ENCODE assay signal across 30 mouse cellular contexts in the genomic region with DNA sequence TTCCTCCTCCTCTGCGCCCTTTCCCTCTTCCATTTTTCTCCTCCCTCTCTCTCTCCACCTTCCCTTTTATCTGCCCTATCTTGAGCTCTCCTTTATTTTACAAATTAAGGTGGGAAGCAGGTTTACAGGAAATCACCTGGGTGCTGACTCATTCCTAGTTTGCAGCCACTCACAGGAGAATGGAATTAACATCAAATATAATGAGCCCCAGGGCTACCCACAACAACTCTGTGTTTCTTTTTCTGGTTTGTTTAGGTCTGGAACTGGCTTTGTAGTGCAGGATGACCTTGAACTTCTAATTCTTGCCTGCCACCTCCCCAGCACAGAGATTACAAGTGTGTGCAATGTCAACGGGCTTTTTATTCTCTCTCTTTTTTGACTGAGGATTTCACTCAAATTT. TPM values are rescaled to one million over a fixed set of nuclear protein-coding genes. Genes with fewer than 3 reads are reported as not detected.
"Had no signal": no experiment of that assay in that cellular context is flagged by ENCODE, and none has a peak within 500 bp of the region (broad histone marks: within the 10 kb centered on the region; RNA-seq: fewer than 3 reads in every experiment).

No protein-coding gene starts in this region.

- H3K27me3 ChIP-seq: heart, embryonic 13.5 days; heart, embryonic 15.5 days; hindbrain, embryonic 13.5 days; hindbrain, embryonic 15.5 days; kidney, embryonic 15.5 days; limb, embryonic 13.5 days; limb, embryonic 15.5 days; liver, embryonic 12.5 days had no signal

- DNase-seq: gastrocnemius, adult 2 months; gastrocnemius, postnatal 14 days; gastrocnemius, postnatal 36 days; heart, adult 11 months; heart, adult 2 months; heart, postnatal 14 days; heart, postnatal 36 days; kidney, adult 11 months; kidney, adult 2 months; kidney, adult 9 months; kidney, postnatal 14 days; kidney, postnatal 36 days; layer of hippocampus, adult 9-11 months; layer of hippocampus, postnatal 36 days; left cerebral cortex, postnatal 4 days had no signal

- H3K27ac ChIP-seq: gastrocnemius, adult 2 months; heart, adult 2 months; heart, embryonic 13.5 days; heart, embryonic 15.5 days; hindbrain, embryonic 13.5 days; hindbrain, embryonic 15.5 days; hindbrain, postnatal 0 days; kidney, embryonic 15.5 days; kidney, postnatal 0 days; limb, embryonic 13.5 days; limb, embryonic 15.5 days; liver, embryonic 12.5 days; liver, embryonic 14.5 days had no signal

- H3K4me3 ChIP-seq: gastrocnemius, adult 2 months; heart, adult 2 months; heart, embryonic 13.5 days; heart, embryonic 15.5 days; hindbrain, embryonic 13.5 days; hindbrain, embryonic 15.5 days; kidney, embryonic 15.5 days; limb, embryonic 13.5 days; limb, embryonic 15.5 days; liver, embryonic 12.5 days had no signal

- H3K9me3 ChIP-seq: heart, embryonic 15.5 days; hindbrain, embryonic 13.5 days; hindbrain, embryonic 15.5 days; kidney, embryonic 15.5 days; limb, embryonic 13.5 days; limb, embryonic 15.5 days; liver, embryonic 12.5 days had no signal

- ATAC-seq: hindbrain, postnatal 0 days; intestine, embryonic 16.5 days; liver, embryonic 12.5 days had no signal

- H3K4me1 ChIP-seq: heart, embryonic 13.5 days; heart, embryonic 15.5 days; hindbrain, embryonic 13.5 days; hindbrain, embryonic 15.5 days; kidney, embryonic 15.5 days; limb, embryonic 13.5 days; limb, embryonic 15.5 days had no signal

- H3K9ac ChIP-seq: heart, embryonic 13.5 days; heart, embryonic 15.5 days; hindbrain, embryonic 13.5 days; hindbrain, embryonic 15.5 days; kidney, embryonic 15.5 days; limb, embryonic 13.5 days; limb, embryonic 15.5 days; liver, embryonic 12.5 days; liver, embryonic 14.5 days had no signal

- H3K4me2 ChIP-seq: heart, embryonic 11.5 days; heart, embryonic 13.5 days; heart, embryonic 15.5 days; hindbrain, embryonic 13.5 days; hindbrain, embryonic 15.5 days; kidney, embryonic 15.5 days; limb, embryonic 13.5 days; limb, embryonic 15.5 days; liver, embryonic 12.5 days had no signal

- H3K36me3 ChIP-seq: heart, embryonic 13.5 days; heart, embryonic 15.5 days; hindbrain, embryonic 13.5 days; hindbrain, embryonic 15.5 days; kidney, embryonic 15.5 days; limb, embryonic 13.5 days; limb, embryonic 15.5 days; liver, embryonic 12.5 days had no signal

RNA-seq across cellular contexts. Expression of a gene that starts 7.0 kb away (rescaled TPM):
- total RNA-seq: hematopoietic stem cell, adult 5-6 weeks; left cerebral cortex, adult 18-20 months had no signal
